Mouse (Mus musculus) megakaryocyte progenitor cell, adult 5-6 weeks (primary cell): Measurements from ENCODE around the gene Btbd1. TPM values are rescaled to one million over a fixed set of nuclear protein-coding genes. Genes with fewer than 3 reads are reported as not detected.

ENCODE experiments used
- ATAC-seq: replicated peaks from 2 replicates; pipeline ENCODE4 v1.8.0; 2016; ENCODE audit warnings: mild to moderate bottlenecking, moderate TSS enrichment, inconsistent platforms; ENCODE audit not compliant: poor library complexity
- total RNA-seq, 2 experiments: library from RNA; stranded (forward) in 1 of 2; stranded (reverse) in 1 of 2; fragments of 157-497, 149-512 nt in 1 of 2; fragments of 200-1000 nt in 1 of 2; gene quantifications; 2 replicates each; pipeline versions ENCODE4 v1.2.3 to v1.2.4; 2015 to 2017

Btbd1 gene
- total RNA-seq (2015), result 55.0 and 59.1 TPM in 2 replicates
- 70.8 and 105 TPM in 2 replicates for total RNA-seq (2017)

GRCm38 (mm10) chr7:81829379-81829894 lies at the start of gene Btbd1:
Gene Btbd1 (minus strand): TSS chr7:81829431.
- peak; percentile 80 for ATAC-seq

GRCm38 (mm10) chr7:81875372-81875771 lies 46.1 kb upstream of the Btbd1 start:
- no peak for ATAC-seq

- peak; percentile 73 for ATAC-seq
These were observed 45.4 kb upstream of the Btbd1 start for GRCm38 (mm10) chr7:81874636-81875035.

GRCm38 (mm10) chr7:81873807-81874206 lies 44.6 kb upstream of the Btbd1 start:
- no peak for ATAC-seq

GRCm38 (mm10) chr7:81872493-81873013 lies 43.3 kb upstream of the Btbd1 start:
- ATAC-seq, result no peak

- peak; percentile 91 for ATAC-seq
These were observed 38.9 kb upstream of the Btbd1 start for GRCm38 (mm10) chr7:81868158-81868557.

DNA sequence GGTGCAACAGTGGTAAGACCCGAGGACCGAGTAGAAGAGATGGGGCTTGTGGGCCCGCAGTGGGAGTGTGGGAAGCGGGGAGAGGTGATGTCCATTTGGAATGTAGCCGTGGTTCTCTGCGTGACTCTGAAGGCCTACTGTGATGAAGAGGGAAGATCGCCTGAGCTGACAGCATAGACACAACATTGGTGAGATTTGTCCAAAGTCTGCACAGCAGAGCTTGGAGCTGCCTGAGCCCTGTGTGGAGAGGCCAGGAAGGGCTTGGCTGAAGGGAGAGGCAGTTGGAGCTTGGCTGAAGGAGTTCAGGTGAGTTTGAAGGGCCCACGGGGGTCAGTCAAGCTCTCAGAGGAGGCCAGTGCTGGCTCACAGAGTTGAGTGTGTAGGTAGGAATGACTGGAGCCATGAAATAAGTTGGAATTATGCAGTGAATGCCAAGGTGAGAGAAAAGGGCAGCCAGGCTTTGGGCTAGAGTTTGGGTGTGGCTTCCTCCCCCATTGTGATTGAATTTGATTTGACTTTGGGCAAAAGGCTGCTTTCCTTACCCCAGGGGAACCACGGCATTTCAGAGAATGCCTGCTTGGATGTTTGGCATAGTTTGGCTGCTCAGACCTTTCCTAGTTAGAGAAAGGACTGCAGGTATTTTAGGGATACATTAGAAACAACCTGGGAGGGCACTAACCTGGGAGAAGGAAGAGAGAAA lies 38.1 kb upstream of the Btbd1 start:
- no peak for ATAC-seq

GRCm38 (mm10) chr7:81865937-81866336 lies 36.7 kb upstream of the Btbd1 start:
- ATAC-seq, result no peak

DNA sequence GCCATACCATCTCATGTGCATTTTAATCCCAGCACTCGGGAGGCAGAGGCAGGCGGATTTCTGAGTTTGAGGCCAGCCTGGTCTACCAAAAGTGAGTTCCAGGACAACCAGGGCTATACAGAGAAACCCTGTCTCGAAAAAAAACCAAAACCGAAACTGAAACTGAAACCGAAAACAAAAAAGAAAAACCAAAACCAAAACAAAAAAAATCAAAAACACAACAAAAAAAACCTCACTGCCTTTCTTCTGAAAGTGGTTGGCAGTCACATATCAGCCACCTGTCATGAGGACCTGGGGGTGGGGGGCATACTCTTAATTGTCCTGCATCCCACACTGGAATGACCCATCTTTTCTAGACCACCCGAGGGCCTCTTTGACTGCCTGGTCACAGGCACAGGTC lies 35.3 kb upstream of the Btbd1 start:
- ATAC-seq, result no peak

DNA sequence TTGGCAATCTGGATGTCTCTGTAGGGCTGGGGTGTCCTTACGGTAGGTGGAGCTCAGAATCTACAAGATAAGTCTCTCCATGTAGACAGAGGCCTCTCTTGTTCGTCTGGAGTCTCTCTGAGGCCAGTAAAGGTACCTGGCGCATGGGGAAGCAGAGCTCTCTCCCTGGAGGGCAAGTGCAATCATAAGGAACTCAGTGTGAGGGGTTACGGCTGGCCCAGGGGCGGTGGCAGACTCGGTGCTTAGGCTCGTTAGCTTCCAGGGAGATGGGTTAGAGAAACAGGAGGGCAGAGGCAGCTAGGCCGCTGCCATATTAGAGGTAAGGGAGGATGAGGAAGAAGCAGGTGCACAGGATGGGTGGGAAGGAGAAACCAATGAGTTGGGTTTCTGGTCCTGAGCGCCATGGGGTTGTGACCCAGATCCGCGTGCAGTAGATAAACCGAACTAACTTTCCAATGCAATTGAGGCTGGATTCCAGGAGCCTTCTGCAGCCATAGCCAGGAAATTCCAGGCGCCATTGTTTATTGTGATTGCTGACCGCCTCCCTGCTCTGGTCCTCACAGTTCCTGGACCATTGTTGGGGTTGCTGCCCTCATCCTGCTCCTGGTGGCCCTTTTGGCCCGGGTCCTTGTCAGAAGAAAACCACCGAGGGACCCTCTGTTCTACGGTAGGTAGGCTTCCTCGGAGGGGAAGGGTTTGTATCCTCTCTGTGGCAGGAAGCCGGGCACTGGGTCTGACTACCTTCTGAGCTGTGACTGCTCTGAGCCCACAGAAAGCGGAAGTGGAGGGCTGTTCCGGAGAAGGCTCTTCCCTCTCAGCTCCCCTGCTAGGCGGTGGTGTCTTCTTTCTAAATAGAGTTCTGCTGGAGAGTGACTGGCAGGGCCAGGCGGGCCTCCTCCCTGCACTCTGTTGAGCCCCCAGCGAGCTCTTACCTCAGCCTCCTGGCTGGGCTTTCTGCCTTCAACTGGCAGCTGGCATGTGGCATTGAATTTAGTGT lies 33.7 kb upstream of the Btbd1 start:
- peak; percentile 47 for ATAC-seq

GRCm38 (mm10) chr7:81861921-81862320 lies 32.7 kb upstream of the Btbd1 start:
- ATAC-seq, result no peak

GRCm38 (mm10) chr7:81861461-81861860 lies 32.2 kb upstream of the Btbd1 start:
- no peak for ATAC-seq

- ATAC-seq, result peak; percentile 8; the same call in 1 of the 2 replicates
These were observed 31.8 kb upstream of the Btbd1 start for GRCm38 (mm10) chr7:81860996-81861395.

DNA sequence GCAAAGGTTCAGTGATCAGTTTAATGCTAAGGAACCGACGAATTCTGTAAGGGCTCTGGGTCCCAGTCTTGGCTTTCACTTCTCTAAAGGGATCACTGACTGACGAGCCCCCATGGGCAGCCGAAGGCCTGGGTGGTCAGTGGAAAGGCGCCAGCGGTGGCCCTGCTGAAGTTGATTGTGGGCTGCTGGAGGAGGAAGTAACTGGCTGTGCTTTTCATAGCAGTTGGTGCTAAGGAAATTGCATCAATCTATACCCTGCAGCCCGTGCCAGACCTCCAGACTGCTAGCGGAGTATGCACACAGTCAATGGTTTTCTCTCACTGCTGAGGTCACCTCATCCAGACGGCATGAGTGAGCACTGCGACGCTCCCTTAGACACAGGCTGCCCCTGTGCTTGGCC lies 30.8 kb upstream of the Btbd1 start:
- peak; percentile 61 for ATAC-seq

DNA sequence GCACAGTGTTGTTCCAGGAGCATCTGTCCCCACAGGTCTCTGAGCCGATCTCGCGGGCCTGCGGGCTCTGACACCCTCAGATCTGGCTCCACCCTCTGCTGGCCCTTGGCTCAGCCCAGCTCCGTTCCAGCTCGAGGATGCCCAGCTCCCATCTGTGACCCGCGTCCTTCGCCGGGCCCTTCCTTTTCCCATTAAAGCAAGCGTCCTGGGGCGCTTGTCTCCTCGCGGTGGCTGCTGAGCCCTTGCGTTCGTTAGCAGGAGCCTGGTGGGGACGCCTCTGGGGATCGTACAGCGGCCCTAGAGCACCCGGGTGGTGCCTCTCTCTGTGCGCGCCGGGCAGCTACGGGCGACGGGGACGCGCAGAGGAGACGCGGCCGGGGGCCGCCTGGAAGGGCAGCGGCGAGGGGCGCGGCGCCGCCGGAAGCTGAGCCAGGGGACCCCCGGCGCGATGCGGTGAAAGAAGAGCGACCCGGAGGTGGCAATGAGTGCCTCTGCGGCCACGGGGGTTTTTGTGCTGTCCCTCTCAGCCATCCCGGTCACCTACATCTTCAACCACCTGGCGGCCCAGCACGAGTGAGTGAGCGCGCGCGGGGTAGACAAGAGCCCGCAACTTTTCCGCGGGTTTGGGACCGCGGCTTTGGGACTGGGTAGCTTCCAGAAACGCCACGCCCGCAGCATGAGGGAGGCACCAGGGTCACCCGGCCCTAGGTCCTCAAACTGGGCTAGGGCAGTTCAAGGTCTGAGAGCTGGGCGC lies 29.9 kb upstream of the Btbd1 start, which contains the start of gene Tm6sf1:
Gene Tm6sf1 (plus strand): TSS at position 34 of the 754 bp plus-strand sequence.
- ATAC-seq, result peak; percentile 21

DNA sequence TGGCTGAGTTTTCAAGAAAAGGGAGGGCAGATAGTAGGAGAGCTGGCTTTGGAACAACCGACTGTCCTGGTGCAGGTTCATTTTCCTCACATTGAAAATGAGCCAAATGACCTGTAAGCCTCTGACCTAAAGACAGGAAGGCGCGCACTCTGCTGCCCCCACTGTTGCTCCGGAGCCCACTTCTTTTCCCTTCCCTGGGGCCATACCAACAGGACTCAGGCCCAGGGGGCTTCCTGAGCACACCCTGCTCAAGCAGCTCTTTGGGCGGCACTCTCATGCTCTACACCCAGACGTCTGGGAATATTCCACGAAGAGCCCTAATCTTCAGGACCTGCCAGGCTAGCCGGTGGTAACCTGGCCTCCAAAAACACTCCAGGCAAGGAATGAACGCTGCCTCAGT lies 29.0 kb upstream of the Btbd1 start:
- ATAC-seq, result no peak

DNA sequence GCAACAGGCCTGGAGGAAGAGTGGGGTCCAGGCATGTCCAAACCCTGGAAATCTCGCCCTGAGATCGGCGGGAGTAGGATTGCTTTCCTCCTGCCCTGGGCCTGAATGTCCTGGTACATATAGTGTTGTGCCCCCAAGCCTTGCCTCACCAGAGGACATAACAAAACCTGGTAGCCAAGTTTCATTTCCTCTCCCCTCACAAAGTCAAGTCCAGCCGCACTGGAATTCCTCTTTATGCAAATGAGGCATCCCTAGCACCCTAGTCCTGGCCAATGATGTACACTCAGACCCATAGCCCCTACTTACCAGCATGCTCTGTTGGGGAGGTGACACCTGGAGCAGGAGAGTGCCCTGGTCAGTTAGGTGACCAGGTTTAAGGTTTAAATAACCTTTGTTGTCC lies 27.0 kb upstream of the Btbd1 start:
- ATAC-seq, result no peak

GRCm38 (mm10) chr7:81855694-81856093 lies 26.5 kb upstream of the Btbd1 start, which contains the start of gene Gm10160:
Gene Gm10160 (minus strand): TSS chr7:81855794.
- no peak for ATAC-seq

- ATAC-seq, result peak; percentile 71
These were observed 25.5 kb upstream of the Btbd1 start for GRCm38 (mm10) chr7:81854568-81855307.

DNA sequence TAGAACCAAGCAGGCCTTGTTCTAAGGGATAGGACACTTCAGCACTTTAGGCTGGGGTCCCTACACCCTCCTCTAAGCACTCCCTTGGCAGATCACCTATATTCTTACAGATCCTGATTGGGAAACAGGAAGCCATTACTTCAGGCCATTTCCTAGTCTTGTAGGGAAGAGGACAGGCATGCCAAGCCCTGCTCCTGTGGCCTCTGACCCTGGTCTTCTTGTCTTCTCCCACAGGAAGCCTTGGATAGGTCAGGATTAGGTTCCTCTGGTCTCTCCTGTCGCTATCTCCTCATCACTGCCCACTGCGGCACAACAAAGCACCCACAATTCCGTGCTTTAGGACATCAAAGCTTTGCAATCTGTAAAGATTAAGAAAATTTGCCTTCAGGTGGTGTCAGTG lies 22.5 kb upstream of the Btbd1 start:
- ATAC-seq, result no peak
